Mouse (Mus musculus): ENCODE data around the gene Pmel. TPM values are rescaled to one million over a fixed set of nuclear protein-coding genes. Genes with fewer than 3 reads are reported as not detected.

Gene Pmel
- polyA plus RNA-seq, 1 experiment, result 0.61 TPM

GRCm38 (mm10) chr10:128668790-128669672 lies 35.0 kb upstream of the Pmel start:
- H3K4me1 ChIP-seq (ENCODE audit: control insufficient read depth, insufficient read depth, low read length), result peaks cover 2% of the 10 kb centered on the region; the same call in 1 of the 2 replicates
- peak overlapping the region; percentile 80 for H3K4me3 ChIP-seq (ENCODE audit: insufficient read depth, low read length)
- H3K27ac ChIP-seq (ENCODE audit: insufficient read depth, low read length), result peak overlapping the region; percentile 74; the same call in 1 of the 2 replicates
- no peak for TF ChIP-seq POLR2A (IDR thresholded peaks at IDR 0.05; ENCODE audit: extremely low read depth, insufficient read depth, low read length)
- no peak for TF ChIP-seq CTCF (IDR thresholded peaks at IDR 0.05; ENCODE audit: extremely low read depth, insufficient read depth, low read length)

GRCm38 (mm10) chr10:128671148-128671547 lies 32.8 kb upstream of the Pmel start:
- no peak overlapping the region for H3K4me3 ChIP-seq (ENCODE audit: insufficient read depth, low read length)
- TF ChIP-seq CTCF (IDR thresholded peaks at IDR 0.05; ENCODE audit: extremely low read depth, insufficient read depth, low read length) (no peak), POLR2A (IDR thresholded peaks at IDR 0.05; ENCODE audit: extremely low read depth, insufficient read depth, low read length) (no peak)
- no peak overlapping the region for H3K27ac ChIP-seq (ENCODE audit: insufficient read depth, low read length)
- H3K4me1 ChIP-seq (ENCODE audit: control insufficient read depth, insufficient read depth, low read length), result peaks cover 2% of the 10 kb centered on the region; the same call in 1 of the 2 replicates

- TF ChIP-seq POLR2A (IDR thresholded peaks at IDR 0.05; ENCODE audit: extremely low read depth, insufficient read depth, low read length) (peak; percentile 50; the same call in 1 of the 2 replicates), CTCF (IDR thresholded peaks at IDR 0.05; ENCODE audit: extremely low read depth, insufficient read depth, low read length) (no peak)
- peaks cover 2% of the 10 kb centered on the region; the same call in 1 of the 2 replicates for H3K4me1 ChIP-seq (ENCODE audit: control insufficient read depth, insufficient read depth, low read length)
- peak within 1 kb of the TSS; percentile 91 for H3K27ac ChIP-seq (ENCODE audit: insufficient read depth, low read length)
- H3K4me3 ChIP-seq (ENCODE audit: insufficient read depth, low read length), result peak within 1 kb of the TSS; percentile 77
These were observed 30.1 kb upstream of the Pmel start, which contains the start of gene Suox for GRCm38 (mm10) chr10:128673763-128674468. Gene Suox (minus strand): TSS chr10:128674073.

GRCm38 (mm10) chr10:128674469-128675008 lies 29.5 kb upstream of the Pmel start:
- Histone ChIP-seq H3K4me1 (ENCODE audit: control insufficient read depth, insufficient read depth, low read length) (peaks cover 2% of the 10 kb centered on the region; the same call in 1 of the 2 replicates), H3K27ac (ENCODE audit: insufficient read depth, low read length) (peak overlapping the region; percentile 91), H3K4me3 (ENCODE audit: insufficient read depth, low read length) (peak overlapping the region; percentile 77)
- TF ChIP-seq CTCF (IDR thresholded peaks at IDR 0.05; ENCODE audit: extremely low read depth, insufficient read depth, low read length) (peak; percentile 45; the same call in 1 of the 2 replicates), POLR2A (IDR thresholded peaks at IDR 0.05; ENCODE audit: extremely low read depth, insufficient read depth, low read length) (no peak)

- Histone ChIP-seq H3K27ac (ENCODE audit: insufficient read depth, low read length) (peak overlapping the region; percentile 17), H3K4me1 (ENCODE audit: control insufficient read depth, insufficient read depth, low read length) (no peaks in the 10 kb centered on the region; the same call in 1 of the 2 replicates), H3K4me3 (ENCODE audit: insufficient read depth, low read length) (peak overlapping the region; percentile 45)
- TF ChIP-seq POLR2A (IDR thresholded peaks at IDR 0.05; ENCODE audit: extremely low read depth, insufficient read depth, low read length), result no peak
- TF ChIP-seq CTCF (IDR thresholded peaks at IDR 0.05; ENCODE audit: extremely low read depth, insufficient read depth, low read length), result no peak
These were observed 8.5 kb upstream of the Pmel start for GRCm38 (mm10) chr10:128695411-128695991.

- no peaks in the 10 kb centered on the region; the same call in 1 of the 2 replicates for H3K4me1 ChIP-seq (ENCODE audit: control insufficient read depth, insufficient read depth, low read length)
- peak within 1 kb of the TSS; percentile 45 for H3K4me3 ChIP-seq (ENCODE audit: insufficient read depth, low read length)
- TF ChIP-seq POLR2A (IDR thresholded peaks at IDR 0.05; ENCODE audit: extremely low read depth, insufficient read depth, low read length) (peak; percentile 98), CTCF (IDR thresholded peaks at IDR 0.05; ENCODE audit: extremely low read depth, insufficient read depth, low read length) (no peak)
- H3K27ac ChIP-seq (ENCODE audit: insufficient read depth, low read length), result peak within 1 kb of the TSS; percentile 17
These were observed 7.8 kb upstream of the Pmel start, which contains the start of gene Rab5b for GRCm38 (mm10) chr10:128695992-128696807. Gene Rab5b (minus strand): TSS chr10:128696264.

GRCm38 (mm10) chr10:128697072-128697725 lies 6.8 kb upstream of the Pmel start:
- Histone ChIP-seq H3K4me1 (ENCODE audit: control insufficient read depth, insufficient read depth, low read length) (no peaks in the 10 kb centered on the region; the same call in 1 of the 2 replicates), H3K4me3 (ENCODE audit: insufficient read depth, low read length) (no peak overlapping the region; the same call in 1 of the 2 replicates), H3K27ac (ENCODE audit: insufficient read depth, low read length) (no peak overlapping the region)
- TF ChIP-seq CTCF (IDR thresholded peaks at IDR 0.05; ENCODE audit: extremely low read depth, insufficient read depth, low read length), result no peak
- TF ChIP-seq POLR2A (IDR thresholded peaks at IDR 0.05; ENCODE audit: extremely low read depth, insufficient read depth, low read length), result no peak

GRCm38 (mm10) chr10:128699006-128699405 lies 5.0 kb upstream of the Pmel start:
- Histone ChIP-seq H3K4me3 (ENCODE audit: insufficient read depth, low read length) (no peak overlapping the region), H3K4me1 (ENCODE audit: control insufficient read depth, insufficient read depth, low read length) (no peaks in the 10 kb centered on the region; the same call in 1 of the 2 replicates), H3K27ac (ENCODE audit: insufficient read depth, low read length) (no peak overlapping the region)
- TF ChIP-seq POLR2A (IDR thresholded peaks at IDR 0.05; ENCODE audit: extremely low read depth, insufficient read depth, low read length) (no peak), CTCF (IDR thresholded peaks at IDR 0.05; ENCODE audit: extremely low read depth, insufficient read depth, low read length) (no peak)

Measured in cortical plate, adult 2 months (tissue).